Mouse (Mus musculus) frontal cortex, adult (tissue): ENCODE data around the gene Stk24.
A peak's percentile ranks its signal among the peaks of the same experiment; 100 is the strongest.

Experiments used
- ATAC-seq: cut with Nextera tagmentation; 2 replicates; pipeline ENCODE4 v1.9.2; 2017; ENCODE audit warnings: mild to moderate bottlenecking, moderate library complexity, mixed read lengths; ENCODE audit not compliant: low TSS enrichment

Stk24 gene

GRCm38 (mm10) chr14:121351737-121352136 is 28.1 kb downstream of the Stk24 start:
- ATAC-seq = no peak

GRCm38 (mm10) chr14:121350011-121350410 is 29.8 kb downstream of the Stk24 start:
- peak; percentile 38; the same call in 1 of the 2 replicates for ATAC-seq

- ATAC-seq = no peak
Observed at GRCm38 (mm10) chr14:121349291-121349690, 30.5 kb downstream of the Stk24 start.

GRCm38 (mm10) chr14:121348256-121348655 is 31.6 kb downstream of the Stk24 start:
- ATAC-seq = no peak

- ATAC-seq = no peak
Observed at GRCm38 (mm10) chr14:121347134-121347533, 32.7 kb downstream of the Stk24 start.

GRCm38 (mm10) chr14:121346654-121347053 is 33.2 kb downstream of the Stk24 start:
- ATAC-seq = no peak

GRCm38 (mm10) chr14:121346053-121346452 is 33.8 kb downstream of the Stk24 start:
- no peak; the same call in 1 of the 2 replicates for ATAC-seq

- ATAC-seq = no peak
Observed at GRCm38 (mm10) chr14:121344928-121345327, 34.9 kb downstream of the Stk24 start.

GRCm38 (mm10) chr14:121342885-121343284 is 36.9 kb downstream of the Stk24 start:
- ATAC-seq = no peak

- ATAC-seq = peak; percentile 66
Observed at GRCm38 (mm10) chr14:121339951-121340401, 39.8 kb downstream of the Stk24 start.

- peak; percentile 42; the same call in 1 of the 2 replicates for ATAC-seq
Observed at GRCm38 (mm10) chr14:121338819-121339573, 40.8 kb downstream of the Stk24 start.

GRCm38 (mm10) chr14:121330090-121330408 is 49.8 kb downstream of the Stk24 start:
- ATAC-seq = no peak

GRCm38 (mm10) chr14:121329401-121330089 is 50.3 kb downstream of the Stk24 start:
- ATAC-seq = no peak

- ATAC-seq = no peak
Observed at GRCm38 (mm10) chr14:121328878-121329277, 50.9 kb downstream of the Stk24 start.

- ATAC-seq = no peak
Observed at GRCm38 (mm10) chr14:121326432-121326831, 53.4 kb downstream of the Stk24 start.

- peak; percentile 55 for ATAC-seq
Observed at GRCm38 (mm10) chr14:121324521-121325330, 55.1 kb downstream of the Stk24 start.

- ATAC-seq = peak; percentile 92
Observed at GRCm38 (mm10) chr14:121322641-121323040, 57.2 kb downstream of the Stk24 start.

- ATAC-seq = no peak; the same call in 1 of the 2 replicates
Observed at GRCm38 (mm10) chr14:121322150-121322549, 57.7 kb downstream of the Stk24 start.

GRCm38 (mm10) chr14:121318382-121318781 is 61.4 kb downstream of the Stk24 start:
- no peak for ATAC-seq

- no peak for ATAC-seq
Observed at GRCm38 (mm10) chr14:121317312-121317671, 62.5 kb downstream of the Stk24 start.

- ATAC-seq = peak; percentile 39; the same call in 1 of the 2 replicates
Observed at GRCm38 (mm10) chr14:121316631-121317311, 63.0 kb downstream of the Stk24 start.

- ATAC-seq = no peak
Observed at GRCm38 (mm10) chr14:121316136-121316535, 63.7 kb downstream of the Stk24 start.
